Mouse (Mus musculus) T-helper 2 cell (primary cell): ENCODE measurements around the gene Maml3.

Experiments
- in situ Hi-C: fragments of 300-600 bp; cut with MboI, MseI; formaldehyde crosslinking; loops from one replicate; pipeline ENCODE4 v1.15.1; 2025; ENCODE audit warnings: high pct_unique_total_duplicates

The Maml3 gene

GRCm38 (mm10) chr3:51875629-51876028 lies 229.2 kb downstream of the Maml3 start:
- in situ Hi-C loops, result no loop called here

GRCm38 (mm10) chr3:51874252-51874651 lies 230.6 kb downstream of the Maml3 start:
- in situ Hi-C loops, result no loop called here

- in situ Hi-C loops, result no loop called here
These were observed 232.1 kb downstream of the Maml3 start for GRCm38 (mm10) chr3:51872771-51873170.

DNA sequence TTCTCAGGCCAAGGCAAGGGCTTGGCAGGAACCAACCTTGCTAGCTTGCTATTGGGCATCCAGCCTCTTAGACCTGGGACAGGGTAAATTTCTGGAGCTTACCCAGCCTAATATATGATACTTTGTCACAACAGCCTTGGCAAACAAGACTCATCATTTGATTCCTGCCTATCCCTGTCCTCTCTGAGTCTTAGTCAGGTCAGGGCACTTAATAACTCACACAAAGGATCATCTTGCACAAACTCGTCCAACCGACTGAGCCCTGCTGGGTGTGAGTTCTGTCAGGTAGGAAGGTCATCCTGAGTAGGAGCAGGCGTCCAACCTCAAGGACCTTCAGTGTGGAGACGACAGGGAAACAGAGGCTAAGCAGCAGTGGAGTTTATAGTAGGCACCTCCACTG lies 233.5 kb downstream of the Maml3 start:
- in situ Hi-C loops, result no loop called here

DNA sequence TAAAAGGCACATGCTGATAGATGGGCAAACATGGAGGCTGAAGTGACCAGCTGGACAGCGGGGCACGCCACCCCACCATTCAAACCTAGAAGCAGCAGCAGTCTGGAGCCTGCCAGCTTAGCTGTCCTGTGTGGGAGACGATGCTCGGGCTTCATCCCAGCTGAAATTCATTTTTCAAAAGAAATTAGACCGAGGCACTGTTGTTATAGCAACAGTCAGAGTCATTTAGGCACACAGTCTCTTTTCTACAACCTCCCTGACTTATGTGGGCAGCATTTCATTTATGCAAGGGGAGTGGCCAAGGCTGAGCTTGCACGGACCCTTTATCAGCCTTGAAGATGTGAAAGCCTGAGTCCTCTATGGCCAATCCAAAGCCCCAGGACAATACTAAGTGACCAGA lies 234.9 kb downstream of the Maml3 start:
- in situ Hi-C loops, result no loop called here

DNA sequence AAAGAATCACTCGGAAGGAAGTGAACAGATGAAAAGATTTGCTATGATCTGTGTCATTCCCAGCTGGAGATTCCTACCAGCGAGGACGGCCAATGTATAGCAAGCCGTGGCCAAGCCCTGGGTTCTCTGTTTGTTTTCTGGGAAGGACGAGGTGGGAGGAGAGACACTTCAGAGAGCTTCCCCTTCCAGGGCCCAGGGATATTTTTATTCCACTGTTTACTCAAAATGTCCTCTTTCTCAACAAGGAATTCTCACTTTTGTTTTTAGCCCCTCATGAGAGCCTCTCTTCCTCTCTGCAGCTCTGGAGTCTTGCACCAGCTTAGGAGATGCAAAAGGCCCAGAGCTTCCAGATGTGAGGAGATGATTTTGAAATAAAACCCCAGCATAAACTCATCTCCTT lies 236.0 kb downstream of the Maml3 start:
- in situ Hi-C loops, result no loop called here

DNA sequence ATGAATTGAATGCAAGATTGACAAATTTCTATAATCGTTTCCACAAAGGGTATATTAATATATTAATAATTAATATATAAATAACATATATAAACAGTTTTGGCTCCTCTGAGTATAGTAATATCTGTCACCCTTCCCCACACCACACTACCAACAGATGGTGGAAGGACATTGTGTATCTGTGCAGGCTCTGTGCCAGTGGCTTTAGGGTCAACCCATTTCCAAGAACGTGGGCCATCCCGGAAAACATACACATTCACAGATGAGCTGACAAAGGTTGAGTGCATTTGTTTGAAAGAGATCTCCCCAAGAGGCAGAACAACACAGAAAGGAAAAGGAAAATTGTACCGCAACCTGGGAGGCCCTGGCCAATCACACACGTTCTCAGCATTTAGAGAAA lies 238.4 kb downstream of the Maml3 start:
- in situ Hi-C loops, result no loop called here

GRCm38 (mm10) chr3:51861631-51862030 lies 243.2 kb downstream of the Maml3 start:
- in situ Hi-C loops, result no loop called here

DNA sequence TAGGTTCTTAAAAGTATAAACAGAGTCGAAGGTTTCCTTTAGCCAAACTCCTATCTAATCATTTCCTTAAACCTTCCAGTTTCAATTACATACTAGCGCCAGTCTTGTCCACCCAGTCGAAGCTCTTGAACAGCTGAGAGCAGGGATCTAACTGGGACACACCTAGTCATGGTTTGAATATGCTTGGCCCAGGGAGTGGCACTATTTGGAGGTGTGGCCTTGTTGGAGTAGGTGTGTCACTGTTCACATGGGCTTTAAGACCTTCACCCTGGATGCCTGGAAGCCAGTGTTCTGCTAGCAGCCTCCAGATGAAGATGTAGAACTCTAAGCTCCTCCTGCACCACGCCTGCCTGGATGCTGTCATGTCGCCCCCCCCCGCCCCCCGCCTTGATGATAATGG lies 244.4 kb downstream of the Maml3 start:
- in situ Hi-C loops, result no loop called here

- in situ Hi-C loops, result no loop called here
These were observed 245.7 kb downstream of the Maml3 start for GRCm38 (mm10) chr3:51859208-51859607.

DNA sequence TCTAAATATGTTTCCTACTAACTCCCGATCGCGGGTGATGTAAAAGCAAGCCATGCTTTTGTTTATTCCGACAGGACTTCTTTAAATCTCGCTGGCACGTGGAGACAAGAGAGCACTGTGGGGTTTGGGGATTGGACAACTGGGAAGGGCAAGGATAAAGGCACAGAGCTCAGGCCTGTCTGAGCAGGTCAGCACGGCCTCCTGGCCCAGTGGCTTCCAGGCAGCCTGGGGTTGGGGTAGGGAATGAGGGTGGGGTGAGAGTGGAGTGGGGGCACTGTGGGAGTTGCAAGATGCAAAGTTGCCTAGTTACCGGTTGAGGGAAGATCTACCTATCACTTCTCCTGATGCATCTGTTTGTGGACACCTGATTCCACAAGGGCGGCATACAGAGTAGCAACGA lies 250.7 kb downstream of the Maml3 start:
- in situ Hi-C loops, result no loop called here

DNA sequence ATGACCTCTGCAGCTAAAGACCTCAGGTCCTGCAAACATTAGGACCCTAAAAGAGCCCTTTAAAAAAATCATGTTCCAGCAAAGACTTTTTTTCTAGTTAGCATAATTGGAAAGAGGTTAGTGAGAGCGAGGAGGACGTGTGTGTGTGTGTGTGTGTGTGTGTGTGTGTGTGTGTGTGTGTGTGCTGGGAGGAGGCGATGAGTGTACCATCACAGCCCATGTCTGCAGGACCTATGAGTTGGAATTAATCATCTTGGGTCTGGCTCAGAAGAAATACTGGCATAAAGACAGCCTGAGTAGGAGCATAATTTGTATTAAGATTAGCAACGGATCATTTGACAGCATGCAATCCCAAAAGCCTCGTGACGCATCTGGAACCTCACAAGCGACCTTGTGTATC lies 251.3 kb downstream of the Maml3 start:
- in situ Hi-C loops, result no loop called here

- in situ Hi-C loops, result no loop called here
These were observed 252.2 kb downstream of the Maml3 start for GRCm38 (mm10) chr3:51852692-51853091.

- in situ Hi-C loops, result no loop called here
These were observed 253.3 kb downstream of the Maml3 start for GRCm38 (mm10) chr3:51851596-51851995.

DNA sequence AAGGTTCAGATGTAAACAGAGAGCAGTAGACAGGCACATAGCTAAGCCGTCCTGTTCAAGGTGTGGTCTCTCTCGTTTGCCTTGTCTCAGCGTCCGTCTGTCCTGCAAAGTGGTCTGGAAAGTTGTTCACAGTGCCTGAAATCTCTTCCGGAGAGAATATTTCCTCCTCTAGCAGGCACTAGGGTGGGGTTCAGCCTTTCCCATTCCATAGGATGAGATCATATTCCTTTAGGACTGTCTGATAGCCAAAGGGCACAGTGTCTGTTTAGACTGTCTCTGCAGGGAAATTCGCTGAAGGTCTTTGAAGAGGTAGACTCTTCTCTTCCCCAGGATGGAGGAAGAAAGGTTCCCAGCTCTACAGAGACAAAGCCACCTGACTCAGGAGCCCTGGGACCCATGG lies 255.4 kb downstream of the Maml3 start:
- in situ Hi-C loops, result no loop called here

GRCm38 (mm10) chr3:51847262-51847661 lies 257.6 kb downstream of the Maml3 start:
- in situ Hi-C loops, result no loop called here

DNA sequence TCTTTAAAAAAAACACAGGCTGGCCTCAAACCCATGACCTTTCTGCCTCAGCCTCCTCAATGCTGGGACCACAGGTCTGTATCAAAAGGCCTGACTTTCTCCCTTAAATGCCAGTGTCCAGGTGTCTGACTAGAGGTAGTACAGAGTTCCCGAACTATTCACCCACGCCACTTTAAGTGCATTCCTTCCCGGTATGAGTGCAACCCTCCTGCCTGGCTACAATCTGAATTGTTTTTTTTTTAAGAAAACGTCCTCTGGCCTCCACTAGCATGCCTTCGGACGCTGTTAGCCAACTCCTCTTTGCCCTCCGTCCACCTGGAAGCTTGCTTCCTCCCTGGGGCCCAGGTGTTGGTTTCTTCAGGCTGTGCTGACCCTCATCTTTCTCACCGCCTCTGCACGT lies 260.6 kb downstream of the Maml3 start:
- in situ Hi-C loops, result no loop called here

GRCm38 (mm10) chr3:51842140-51842539 lies 262.7 kb downstream of the Maml3 start:
- in situ Hi-C loops, result no loop called here

DNA sequence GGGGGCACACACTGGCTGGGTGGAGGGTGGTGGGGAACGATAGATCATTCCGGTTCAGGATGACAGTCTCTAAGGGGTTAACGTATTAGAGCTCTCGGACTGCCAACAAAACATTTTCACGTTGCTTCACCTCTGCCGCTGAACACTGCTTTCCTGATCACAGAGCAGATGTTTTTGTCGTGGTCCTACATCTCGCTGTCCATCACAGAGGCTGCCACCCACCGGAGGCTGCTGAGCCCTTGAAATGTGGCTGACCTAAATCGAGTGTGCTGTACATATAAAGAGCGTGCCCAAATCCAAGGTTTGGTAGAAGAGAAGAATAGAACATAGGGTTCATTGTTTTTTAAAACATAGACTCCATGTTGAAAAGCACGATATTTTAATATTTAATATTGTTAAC lies 263.3 kb downstream of the Maml3 start:
- in situ Hi-C loops, result no loop called here

DNA sequence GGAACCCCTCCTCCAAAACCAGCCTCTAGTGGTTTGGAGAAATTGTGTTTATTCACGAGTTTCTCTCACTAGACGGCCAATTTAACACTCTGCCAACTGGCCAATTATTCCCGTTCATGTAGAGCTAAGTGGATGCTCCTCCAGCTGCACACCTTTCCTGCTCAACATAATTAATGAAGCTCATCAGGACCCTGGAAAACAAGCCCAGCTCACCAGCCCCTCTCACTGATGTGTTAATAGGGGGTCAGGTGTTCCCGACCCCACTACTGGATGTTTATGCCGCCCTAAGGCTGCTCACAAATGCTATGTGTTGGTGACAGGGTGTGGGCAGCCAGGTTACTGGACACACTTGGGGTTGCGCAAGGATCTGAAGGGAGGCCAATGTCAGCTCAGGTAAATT lies 263.7 kb downstream of the Maml3 start:
- in situ Hi-C loops, result no loop called here

DNA sequence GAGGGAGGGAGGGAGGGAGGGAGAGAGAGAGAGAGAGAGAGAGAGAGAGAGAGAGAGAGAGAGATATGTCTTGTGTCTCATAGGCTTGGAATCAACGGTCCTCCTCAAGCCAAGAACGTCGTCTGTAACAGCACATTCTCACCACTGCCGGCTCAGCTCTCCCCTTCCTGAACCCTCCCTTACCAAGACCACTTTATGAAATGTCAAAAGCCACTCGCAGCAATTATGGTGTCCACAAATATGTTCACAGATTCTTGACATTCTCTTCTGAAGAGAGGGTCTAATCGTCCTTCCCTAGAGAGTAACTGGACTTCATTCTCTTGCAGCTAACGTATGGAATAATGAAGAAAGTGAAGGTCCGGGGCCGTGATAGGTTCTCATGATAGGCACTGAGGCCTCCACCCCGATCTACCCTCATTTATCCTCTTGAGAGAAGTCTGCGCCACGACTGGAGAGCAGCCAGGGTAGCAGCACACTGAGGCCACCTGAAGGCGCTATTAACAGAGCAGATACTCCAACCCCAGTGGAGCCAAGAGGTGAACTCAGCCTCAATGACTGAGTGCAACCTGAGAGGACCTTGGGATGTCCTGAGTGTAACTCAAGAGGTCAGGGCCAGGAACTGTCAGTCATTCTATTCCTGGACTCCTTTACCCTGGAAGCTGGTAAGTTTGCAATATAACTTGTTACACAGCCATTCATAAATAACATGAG lies 264.6 kb downstream of the Maml3 start:
- in situ Hi-C loops, result no loop called here

- in situ Hi-C loops, result no loop called here
These were observed 265.5 kb downstream of the Maml3 start for GRCm38 (mm10) chr3:51839353-51839715.

GRCm38 (mm10) chr3:51838696-51839352 lies 266.1 kb downstream of the Maml3 start:
- in situ Hi-C loops, result no loop called here

- in situ Hi-C loops, result no loop called here
These were observed 271.9 kb downstream of the Maml3 start for GRCm38 (mm10) chr3:51832985-51833384.
